Mouse (Mus musculus) midbrain, postnatal 0 days (tissue): ENCODE measurements around the gene Ypel2. TPM values are rescaled to one million over a fixed set of nuclear protein-coding genes. Genes with fewer than 3 reads are reported as not detected.
"Not testable (repeated sequence)": the region's sequence is repeated elsewhere in the genome, so short reads cannot be mapped to it uniquely, and the experiment has no call there.

Experiments
- ATAC-seq: fragments of 200-750 bp; cut with Nextera tagmentation; 2 replicates; pipeline ENCODE4 v1.8.0; 2017; ENCODE audit warnings: moderate number of reproducible peaks, mild to moderate bottlenecking, moderate TSS enrichment, moderate library complexity; ENCODE audit not compliant: low FRiP score
- DNase-seq: peaks from one replicate; pipeline ENCODE4 v3.0.0-alpha.2; 2015; ENCODE audit warnings: low spot score
- H3K27ac ChIP-seq: fragments of 300-500 bp; sonication (generic); 2 replicates; pipeline ENCODE4 v1.5.1; 2014; ENCODE audit warnings: low read depth, mild to moderate bottlenecking, low read length, mixed read lengths
- H3K27me3 ChIP-seq: fragments of 300-500 bp; sonication (generic); 2 replicates; pipeline ENCODE4 v1.6.1; 2014; ENCODE audit warnings: low read length, control low read depth, mixed read lengths; ENCODE audit not compliant: insufficient read depth
- H3K36me3 ChIP-seq: fragments of 300-500 bp; sonication (generic); 2 replicates; pipeline ENCODE4 v1.6.1; 2014; ENCODE audit warnings: low read length, control low read depth, mixed read lengths; ENCODE audit not compliant: insufficient read depth
- H3K4me1 ChIP-seq: fragments of 300-500 bp; sonication (generic); 2 replicates; pipeline ENCODE4 v1.6.1; 2014; ENCODE audit warnings: mild to moderate bottlenecking, control low read depth, antibody characterized with exemption, low read length, mixed read lengths; ENCODE audit not compliant: insufficient read depth
- H3K4me2 ChIP-seq: fragments of 300-500 bp; sonication (generic); 2 replicates; pipeline ENCODE4 v1.6.1; 2014; ENCODE audit warnings: low read depth, mild to moderate bottlenecking, low read length, mixed read lengths; ENCODE audit not compliant: poor library complexity, severe bottlenecking
- H3K4me3 ChIP-seq: fragments of 300-500 bp; sonication (generic); 2 replicates; pipeline ENCODE4 v1.5.1; 2014; ENCODE audit warnings: low read depth, mild to moderate bottlenecking, low read length, moderate library complexity
- H3K9ac ChIP-seq: fragments of 300-500 bp; sonication (generic); replicated peaks from 2 replicates; pipeline ENCODE4 v1.6.1; 2014; ENCODE audit warnings: mild to moderate bottlenecking, low read length, moderate library complexity, mixed read lengths; ENCODE audit not compliant: poor library complexity, severe bottlenecking
- H3K9me3 ChIP-seq: fragments of 300-500 bp; sonication (generic); 2 replicates; pipeline ENCODE4 v1.6.1; 2016; ENCODE audit warnings: low read length, control low read depth
- CTCF ChIP-seq: IDR thresholded peaks from 2 replicates; pipeline ENCODE4 v1.5.1; 2016; ENCODE audit warnings: antibody characterized with exemption, mild to moderate bottlenecking
- WGBS: fragments of 180-500 bp; shearing (Covaris S2); extraction: QIAGEN DNeasy Blood & Tissue Kit; methylation state at CpG from one replicate; pipeline ENCODE4 v1.1.7; 2014; 5-methylcytosine and 5-hydroxymethylcytosine counted together
- polyA plus RNA-seq: library from polyadenylated mRNA; unstranded; fragments of >200 nt; fragmentation: Nextera tagmentation; extraction: Ambion mirVana; gene quantifications from 2 replicates; pipeline ENCODE4 v1.2.1, GENCODE M21; 2015
- total RNA-seq: library from RNA; depleted of rRNA; stranded (reverse); fragments of >200 nt; gene quantifications from 2 replicates; pipeline ENCODE4 v1.2.3, GENCODE M21; 2014

Ypel2 gene
- total and polyA plus RNA-seq, 2 experiments from 2014 or later = 4.3 to 5.8 TPM

DNA sequence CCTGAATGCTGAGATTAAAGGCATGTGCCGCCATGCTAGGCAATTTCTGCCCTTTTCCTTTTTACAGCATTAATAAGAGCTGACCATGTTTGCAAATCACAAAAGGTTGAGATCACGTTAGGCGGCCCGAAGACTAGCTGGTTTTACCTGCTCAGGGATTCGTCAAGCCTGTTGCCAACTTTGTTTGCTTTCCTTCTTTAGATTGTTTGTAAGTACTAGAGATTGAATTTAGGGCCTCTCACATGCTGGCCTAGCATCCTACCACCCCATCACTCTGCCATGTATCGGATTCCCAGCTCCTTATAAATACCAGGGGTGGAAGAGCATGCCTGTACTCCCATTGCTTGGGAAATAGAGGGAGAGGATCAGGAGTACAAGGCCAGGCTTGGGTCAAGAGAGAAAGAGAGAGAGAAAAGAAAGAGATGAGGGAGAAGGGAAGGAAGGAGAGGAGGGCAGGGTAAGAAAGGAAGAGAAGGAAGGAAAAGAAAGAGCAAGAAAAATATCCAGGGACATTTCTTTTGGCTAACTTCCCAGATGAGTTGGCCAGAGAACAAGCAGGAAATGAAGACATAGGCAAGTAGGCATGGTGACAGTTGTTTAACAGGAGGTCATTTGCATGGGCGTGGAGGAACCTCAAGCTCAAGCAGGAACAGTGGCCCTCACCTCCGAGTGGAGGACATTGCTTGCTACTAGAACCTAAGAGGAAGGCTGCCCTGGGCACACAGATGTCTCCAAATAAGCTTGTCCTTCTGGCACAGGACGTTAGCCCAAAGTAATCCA, 32.8 kb upstream of the Ypel2 start:
- DNase-seq = no peak
- Histone ChIP-seq H3K9ac (no peak overlapping the region), H3K4me2 (no peak overlapping the region), H3K27ac (no peak overlapping the region), H3K4me1 (no peaks in the 10 kb centered on the region), H3K27me3 (no peaks in the 10 kb centered on the region), H3K36me3 (no peaks in the 10 kb centered on the region), H3K4me3 (no peak overlapping the region), H3K9me3 (no peaks in the 10 kb centered on the region)
- TF ChIP-seq CTCF = no peak
- no peak for ATAC-seq
- 80% methylated on average over 9 of the region's 9 CpGs for WGBS

DNA sequence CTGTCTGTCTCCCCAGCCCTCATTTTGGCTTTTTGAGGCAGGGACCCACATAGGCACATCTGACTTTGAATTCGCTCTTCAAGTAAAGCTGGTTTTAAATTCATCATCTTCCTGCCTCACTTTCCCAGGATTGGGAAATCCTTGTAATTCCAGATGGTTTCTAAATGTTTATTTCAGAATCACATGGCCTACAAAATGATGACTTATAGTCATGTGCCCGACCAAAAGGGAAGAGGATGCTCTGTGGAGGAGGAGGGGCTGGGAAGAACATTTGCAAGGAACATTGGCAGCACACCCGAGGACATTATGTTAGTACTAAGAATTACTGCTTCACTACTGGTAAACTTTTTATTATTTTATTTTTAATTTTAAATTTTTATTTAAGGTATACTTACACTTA, 31.8 kb upstream of the Ypel2 start:
- no peak for DNase-seq
- 77% methylated on average over 3 of the region's 3 CpGs for WGBS
- H3K27me3 ChIP-seq = no peaks in the 10 kb centered on the region

GRCm38 (mm10) chr11:87023240-87023639, 29.7 kb upstream of the Ypel2 start:
- H3K9me3 ChIP-seq, H3K9ac ChIP-seq, H3K36me3 ChIP-seq, DNase-seq, H3K4me1 ChIP-seq, H3K27me3 ChIP-seq, ATAC-seq, H3K4me2 ChIP-seq, H3K4me3 ChIP-seq, H3K27ac ChIP-seq: not testable (repeated sequence)
- 60% methylated on average over 7 of the region's 8 CpGs for WGBS

More for the DNA sequence above, 31.8 kb upstream of the Ypel2 start:
- H3K4me2 ChIP-seq = no peak overlapping the region
- no peak overlapping the region for H3K9ac ChIP-seq
- H3K36me3 ChIP-seq = no peaks in the 10 kb centered on the region
- TF ChIP-seq CTCF = no peak
- H3K4me3 ChIP-seq = no peak overlapping the region
- no peak overlapping the region for H3K27ac ChIP-seq
- ATAC-seq = no peak
- no peaks in the 10 kb centered on the region for H3K4me1 ChIP-seq
- no peaks in the 10 kb centered on the region for H3K9me3 ChIP-seq

DNA sequence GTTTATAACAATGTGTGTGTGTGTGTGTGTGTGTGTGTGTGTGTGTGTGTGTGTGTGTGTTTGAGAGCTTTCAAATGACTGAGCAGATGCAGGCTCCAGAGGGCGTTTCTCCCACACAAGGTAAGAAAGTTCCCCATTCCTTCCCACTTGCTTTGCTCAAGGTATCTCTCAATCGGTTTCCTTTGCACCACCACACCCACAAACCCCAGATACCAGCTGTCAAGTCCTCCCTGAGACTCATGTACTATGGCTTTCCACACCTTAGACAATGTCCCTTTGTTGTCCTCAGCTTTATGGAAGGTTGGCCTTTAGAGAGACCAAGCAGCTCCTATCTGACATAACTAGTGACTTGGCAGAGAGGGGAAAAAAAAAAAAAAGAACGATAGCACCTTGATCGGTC, 29.3 kb upstream of the Ypel2 start:
- TF ChIP-seq CTCF = no peak
- Histone ChIP-seq H3K27me3 (no peaks in the 10 kb centered on the region), H3K4me2 (no peak overlapping the region), H3K9ac (no peak overlapping the region), H3K4me3 (no peak overlapping the region), H3K27ac (no peak overlapping the region), H3K4me1 (no peaks in the 10 kb centered on the region), H3K9me3 (no peaks in the 10 kb centered on the region), H3K36me3 (no peaks in the 10 kb centered on the region)
- 78% methylated on average over 4 of the region's 4 CpGs for WGBS
- DNase-seq = no peak
- no peak for ATAC-seq

DNA sequence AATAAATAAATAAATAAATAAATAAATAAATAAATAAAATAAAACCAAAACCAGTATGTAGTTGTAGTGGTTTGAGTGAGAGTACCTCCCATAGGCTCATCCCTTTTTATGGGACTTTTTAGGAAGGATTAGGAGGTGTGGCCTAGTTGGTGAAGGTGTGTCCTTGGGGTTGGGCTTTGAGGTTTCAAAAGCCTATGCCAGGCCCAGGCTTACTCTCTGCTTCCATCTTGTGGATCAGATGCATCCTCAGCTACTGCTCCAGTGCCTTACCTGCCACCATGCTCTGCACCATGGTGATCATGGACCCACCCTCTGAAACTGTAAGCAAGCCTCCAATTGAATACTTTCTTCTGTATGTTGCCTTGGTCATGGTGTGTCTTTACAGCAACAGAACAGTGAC, 28.0 kb upstream of the Ypel2 start:
- Histone ChIP-seq H3K27me3 (no peaks in the 10 kb centered on the region), H3K4me1 (no peaks in the 10 kb centered on the region), H3K36me3 (no peaks in the 10 kb centered on the region), H3K4me3 (no peak overlapping the region), H3K9me3 (no peaks in the 10 kb centered on the region), H3K9ac (no peak overlapping the region), H3K27ac (no peak overlapping the region), H3K4me2 (no peak overlapping the region)
- no peak for TF ChIP-seq CTCF
- ATAC-seq (no peak), DNase-seq (no peak)

- no peak for ATAC-seq
- Histone ChIP-seq H3K4me1 (no peaks in the 10 kb centered on the region), H3K4me2 (no peak overlapping the region), H3K4me3 (no peak overlapping the region), H3K27ac (no peak overlapping the region), H3K36me3 (no peaks in the 10 kb centered on the region), H3K9me3 (no peaks in the 10 kb centered on the region), H3K9ac (no peak overlapping the region), H3K27me3 (no peaks in the 10 kb centered on the region)
- DNase-seq = no peak
- TF ChIP-seq CTCF = no peak
- WGBS = 84% methylated on average over 5 of the region's 5 CpGs
These were observed 26.9 kb upstream of the Ypel2 start for GRCm38 (mm10) chr11:87020449-87020848.
